Mouse (Mus musculus): Measurements from ENCODE around the gene Ccdc63. TPM values are rescaled to one million over a fixed set of nuclear protein-coding genes. Genes with fewer than 3 reads are reported as not detected.
A peak's percentile ranks its signal among the peaks of the same experiment; 100 is the strongest.

Ccdc63 gene
- total and polyA plus RNA-seq, 2 experiments from 2014 or later = not detected

DNA sequence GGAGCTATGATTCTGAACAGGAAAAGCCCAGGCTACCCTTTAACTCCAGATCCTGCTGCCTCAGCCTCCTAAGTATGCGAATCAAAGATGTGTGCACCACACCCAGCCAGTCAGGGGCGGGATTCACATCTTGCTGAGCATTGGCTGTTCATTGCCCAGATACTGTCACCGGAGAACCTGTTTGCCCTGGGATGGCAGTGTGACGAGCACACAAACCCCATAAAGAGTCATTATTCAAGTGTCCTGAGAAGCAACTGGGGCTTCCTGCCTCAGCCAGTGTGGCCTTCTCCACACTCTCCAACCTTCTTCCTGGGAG, 28.7 kb downstream of the Ccdc63 start:
- WGBS = 71% methylated on average over 4 of the region's 4 CpGs
- no peaks in the 10 kb centered on the region for H3K9me3 ChIP-seq (ENCODE audit: low read length)
- H3K27me3 ChIP-seq (ENCODE audit: insufficient read depth, low read length) = no peaks in the 10 kb centered on the region
- H3K9ac ChIP-seq (replicated peaks; ENCODE audit: low read length, poor library complexity, severe bottlenecking) = no peak overlapping the region
- ATAC-seq (ENCODE audit: low FRiP score) (no peak), DNase-seq (ENCODE audit: low spot score) (no peak)
- no peak overlapping the region for H3K4me3 ChIP-seq (ENCODE audit: low read depth, low read length)
- no peak overlapping the region for H3K27ac ChIP-seq (ENCODE audit: low read depth, low read length)
- no peak overlapping the region for H3K4me2 ChIP-seq (ENCODE audit: low read depth, low read length, poor library complexity, severe bottlenecking)
- H3K4me1 ChIP-seq (ENCODE audit: insufficient read depth, low read length) = no peaks in the 10 kb centered on the region
- TF ChIP-seq CTCF (IDR thresholded peaks at IDR 0.05) = no peak
- H3K36me3 ChIP-seq (ENCODE audit: insufficient read depth, low read length) = no peaks in the 10 kb centered on the region

DNA sequence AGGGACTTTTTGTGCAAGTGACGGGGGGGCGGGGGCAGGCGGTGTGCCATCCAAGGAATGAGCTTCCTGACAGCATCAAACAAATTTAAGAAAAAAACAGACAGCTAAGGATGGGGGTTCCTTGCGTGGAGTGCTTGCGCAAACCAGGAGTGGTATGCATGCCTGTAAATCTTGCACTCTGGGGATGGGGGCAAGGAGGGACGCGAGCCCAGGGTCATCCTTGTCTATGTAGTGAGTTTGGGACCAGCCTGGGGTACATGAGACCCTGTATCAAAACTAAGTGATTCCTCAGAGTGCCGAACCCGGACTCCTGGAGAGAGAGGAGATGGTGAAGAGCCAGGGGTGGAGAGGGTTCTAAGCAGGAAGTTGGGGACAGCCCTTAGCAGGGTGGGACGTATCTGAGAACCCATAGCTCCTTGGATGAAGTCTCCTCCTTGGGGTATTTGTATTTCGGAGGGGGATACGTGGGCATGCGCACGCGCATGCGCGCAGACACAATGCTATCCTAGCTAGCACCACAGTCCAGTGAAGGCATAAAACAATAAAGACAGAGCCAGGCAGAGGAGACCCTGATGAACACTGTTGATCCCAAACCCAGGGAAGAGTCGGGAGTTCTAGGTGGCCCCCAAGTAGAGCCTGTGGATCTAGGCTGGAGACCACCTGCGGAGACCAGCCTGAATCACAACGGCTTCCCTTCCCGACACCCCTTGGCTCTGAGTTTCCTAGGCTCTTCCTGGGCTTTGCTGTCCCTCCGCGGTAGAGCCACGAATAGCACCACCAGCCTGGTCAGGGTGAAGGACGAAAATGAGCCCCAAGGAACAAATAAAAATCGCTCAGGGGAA, 29.3 kb downstream of the Ccdc63 start:
- Histone ChIP-seq H3K4me1 (ENCODE audit: insufficient read depth, low read length) (no peaks in the 10 kb centered on the region), H3K9ac (replicated peaks; ENCODE audit: low read length, poor library complexity, severe bottlenecking) (no peak overlapping the region), H3K4me3 (ENCODE audit: low read depth, low read length) (no peak overlapping the region), H3K27ac (ENCODE audit: low read depth, low read length) (no peak overlapping the region), H3K4me2 (ENCODE audit: low read depth, low read length, poor library complexity, severe bottlenecking) (no peak overlapping the region), H3K27me3 (ENCODE audit: insufficient read depth, low read length) (no peaks in the 10 kb centered on the region), H3K36me3 (ENCODE audit: insufficient read depth, low read length) (no peaks in the 10 kb centered on the region), H3K9me3 (ENCODE audit: low read length) (no peaks in the 10 kb centered on the region)
- 0 out of 2 replicates have a peak, but pooled peaks have one; percentile 15 for TF ChIP-seq CTCF (IDR thresholded peaks at IDR 0.05)
- 71% methylated on average over 26 of the region's 26 CpGs for WGBS
- DNase-seq (ENCODE audit: low spot score) = no peak
- ATAC-seq (ENCODE audit: low FRiP score) = no peak

DNA sequence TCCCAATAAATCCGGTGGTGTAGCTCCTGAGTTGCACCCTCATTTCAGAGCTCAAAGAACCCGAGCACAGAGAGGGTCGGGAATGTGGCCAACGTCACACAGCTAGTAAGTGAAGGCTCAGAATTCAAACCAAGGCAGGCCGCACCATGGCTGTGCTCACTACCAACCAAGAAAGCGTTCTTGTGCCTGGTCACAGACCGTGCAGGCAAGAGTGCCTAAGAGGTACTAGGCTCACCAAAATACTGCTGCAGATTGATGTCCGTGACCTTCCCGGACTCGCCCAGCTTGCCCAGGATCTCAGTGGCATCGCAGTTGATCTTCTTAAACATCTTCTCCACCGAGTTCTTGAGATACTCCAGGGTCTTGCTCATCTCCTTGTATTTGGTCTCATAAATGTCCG, 30.0 kb downstream of the Ccdc63 start:
- Histone ChIP-seq H3K9me3 (ENCODE audit: low read length) (no peaks in the 10 kb centered on the region), H3K27me3 (ENCODE audit: insufficient read depth, low read length) (no peaks in the 10 kb centered on the region), H3K4me2 (ENCODE audit: low read depth, low read length, poor library complexity, severe bottlenecking) (no peak overlapping the region), H3K4me1 (ENCODE audit: insufficient read depth, low read length) (no peaks in the 10 kb centered on the region), H3K27ac (ENCODE audit: low read depth, low read length) (no peak overlapping the region), H3K4me3 (ENCODE audit: low read depth, low read length) (no peak overlapping the region), H3K9ac (replicated peaks; ENCODE audit: low read length, poor library complexity, severe bottlenecking) (no peak overlapping the region), H3K36me3 (ENCODE audit: insufficient read depth, low read length) (no peaks in the 10 kb centered on the region)
- ATAC-seq (ENCODE audit: low FRiP score) (no peak), DNase-seq (ENCODE audit: low spot score) (no peak)
- TF ChIP-seq CTCF (IDR thresholded peaks at IDR 0.05) = no peak
- 91% methylated on average over 13 of the region's 13 CpGs for WGBS

DNA sequence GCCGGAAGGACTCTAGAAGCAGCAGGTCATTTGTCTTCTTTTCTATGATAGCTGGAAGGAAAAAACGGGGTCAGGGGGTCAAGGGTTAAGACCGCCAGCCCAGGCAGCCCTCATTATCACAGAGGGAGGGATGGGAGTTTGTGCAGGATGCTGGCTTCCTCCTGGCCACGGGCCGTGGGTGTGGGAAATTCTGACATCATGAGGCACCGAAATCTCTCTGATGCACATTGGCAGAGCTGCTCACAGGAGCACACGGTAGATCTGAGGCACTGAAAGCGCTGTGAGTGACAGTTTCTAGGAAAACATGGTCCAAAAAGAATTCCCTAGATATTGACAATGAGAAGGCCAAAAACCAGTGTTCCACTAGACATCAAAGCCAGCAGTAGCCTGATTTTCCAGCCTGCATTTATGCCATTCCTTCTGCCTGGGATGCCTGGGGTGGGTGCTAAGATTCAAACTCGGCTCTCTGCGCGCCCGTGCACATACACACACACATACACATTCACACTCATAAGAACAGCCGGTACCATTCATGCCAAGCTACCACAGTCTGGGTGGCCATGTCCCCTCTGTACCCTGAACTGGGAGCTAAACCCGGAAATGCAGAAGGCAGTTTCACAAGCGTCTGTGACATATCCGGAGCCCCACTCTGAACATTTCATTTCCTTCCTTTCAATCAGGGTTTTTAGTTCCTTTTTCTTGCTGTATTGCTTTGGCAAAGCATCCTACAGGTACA, 31.1 kb downstream of the Ccdc63 start:
- Histone ChIP-seq H3K4me3 (ENCODE audit: low read depth, low read length) (no peak overlapping the region), H3K27ac (ENCODE audit: low read depth, low read length) (no peak overlapping the region), H3K27me3 (ENCODE audit: insufficient read depth, low read length) (no peaks in the 10 kb centered on the region), H3K9me3 (ENCODE audit: low read length) (no peaks in the 10 kb centered on the region), H3K4me2 (ENCODE audit: low read depth, low read length, poor library complexity, severe bottlenecking) (no peak overlapping the region), H3K9ac (replicated peaks; ENCODE audit: low read length, poor library complexity, severe bottlenecking) (no peak overlapping the region), H3K4me1 (ENCODE audit: insufficient read depth, low read length) (no peaks in the 10 kb centered on the region), H3K36me3 (ENCODE audit: insufficient read depth, low read length) (no peaks in the 10 kb centered on the region)
- DNase-seq (ENCODE audit: low spot score) (no peak), ATAC-seq (ENCODE audit: low FRiP score) (no peak)
- WGBS = 59% methylated on average over 16 of the region's 16 CpGs
- no peak for TF ChIP-seq CTCF (IDR thresholded peaks at IDR 0.05)

DNA sequence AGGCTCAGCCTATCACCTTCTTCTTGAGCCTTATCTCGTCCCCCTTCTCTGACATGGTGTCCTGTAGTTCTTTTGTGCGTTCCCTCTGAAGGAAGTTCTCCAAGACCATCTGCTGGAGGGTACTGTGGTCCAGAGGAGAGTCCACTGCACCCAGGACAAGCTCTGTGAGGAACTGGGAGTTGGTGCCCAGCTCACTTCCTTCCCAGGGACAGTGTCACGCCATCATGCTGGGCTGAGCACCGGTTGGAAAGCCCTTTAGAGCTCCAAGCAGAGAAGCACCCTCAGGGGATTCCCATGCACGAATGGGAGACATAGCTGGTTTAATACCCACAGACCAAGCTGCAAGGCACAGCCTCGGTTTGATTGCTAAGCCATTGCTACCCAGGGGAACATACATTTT, 32.5 kb downstream of the Ccdc63 start:
- Histone ChIP-seq H3K4me3 (ENCODE audit: low read depth, low read length) (no peak overlapping the region), H3K4me2 (ENCODE audit: low read depth, low read length, poor library complexity, severe bottlenecking) (no peak overlapping the region), H3K36me3 (ENCODE audit: insufficient read depth, low read length) (no peaks in the 10 kb centered on the region), H3K9me3 (ENCODE audit: low read length) (no peaks in the 10 kb centered on the region), H3K4me1 (ENCODE audit: insufficient read depth, low read length) (no peaks in the 10 kb centered on the region), H3K27me3 (ENCODE audit: insufficient read depth, low read length) (no peaks in the 10 kb centered on the region), H3K9ac (replicated peaks; ENCODE audit: low read length, poor library complexity, severe bottlenecking) (no peak overlapping the region), H3K27ac (ENCODE audit: low read depth, low read length) (no peak overlapping the region)
- WGBS = 67% methylated on average over 6 of the region's 6 CpGs
- ATAC-seq (ENCODE audit: low FRiP score) (no peak), DNase-seq (ENCODE audit: low spot score) (no peak)
- no peak for TF ChIP-seq CTCF (IDR thresholded peaks at IDR 0.05)

DNA sequence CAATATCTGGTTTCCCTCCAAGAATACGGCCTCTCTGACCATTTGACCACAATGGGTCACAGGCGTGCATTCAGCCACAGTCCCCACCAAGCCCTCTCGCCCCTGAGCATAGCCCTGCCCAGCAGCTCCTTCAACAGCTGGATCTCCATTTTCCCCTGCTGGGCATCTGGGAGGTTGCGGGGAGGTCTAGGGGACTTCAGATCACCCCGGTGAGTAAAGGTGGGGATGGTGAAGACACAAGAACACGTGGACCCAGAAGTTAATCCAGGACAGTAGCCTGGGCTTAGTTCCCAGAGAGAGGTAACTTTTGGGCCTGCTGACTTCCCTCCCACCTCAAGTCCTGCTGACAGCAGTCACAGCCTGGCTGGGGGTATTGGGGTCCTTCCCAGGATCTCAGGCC, 34.4 kb downstream of the Ccdc63 start:
- DNase-seq (ENCODE audit: low spot score) (no peak), ATAC-seq (ENCODE audit: low FRiP score) (no peak)
- Histone ChIP-seq H3K4me1 (ENCODE audit: insufficient read depth, low read length) (no peaks in the 10 kb centered on the region), H3K9me3 (ENCODE audit: low read length) (no peaks in the 10 kb centered on the region), H3K4me2 (ENCODE audit: low read depth, low read length, poor library complexity, severe bottlenecking) (no peak overlapping the region), H3K36me3 (ENCODE audit: insufficient read depth, low read length) (no peaks in the 10 kb centered on the region), H3K9ac (replicated peaks; ENCODE audit: low read length, poor library complexity, severe bottlenecking) (no peak overlapping the region), H3K4me3 (ENCODE audit: low read depth, low read length) (no peak overlapping the region), H3K27me3 (ENCODE audit: insufficient read depth, low read length) (no peaks in the 10 kb centered on the region), H3K27ac (ENCODE audit: low read depth, low read length) (no peak overlapping the region)
- WGBS = 68% methylated on average over 6 of the region's 6 CpGs
- no peak for TF ChIP-seq CTCF (IDR thresholded peaks at IDR 0.05)

Measured in midbrain, postnatal 0 days (tissue).